Mouse (Mus musculus) CH12.LX (cell line): ENCODE results near the gene Dhdds. TPM values are rescaled to one million over a fixed set of nuclear protein-coding genes. Genes with fewer than 3 reads are reported as not detected.

Experiments
- DNase-seq: peaks from one replicate; pipeline ENCODE4 v3.0.0-alpha.2; 2013; ENCODE audit errors: extremely low read depth
- H3K27ac ChIP-seq: 2 replicates; pipeline ENCODE4 v1.5.1; 2012; ENCODE audit warnings: low read depth, mild to moderate bottlenecking, control low read depth, moderate library complexity; ENCODE audit not compliant: insufficient read depth
- H3K27me3 ChIP-seq: replicated peaks from 2 replicates; pipeline ENCODE3; 2012; ENCODE audit warnings: inconsistent platforms
- H3K36me3 ChIP-seq, 2 experiments: replicated peaks in 1 of 2; 2 replicates each; pipeline versions ENCODE3 to v1.6.1; 2012; ENCODE audit warnings: inconsistent platforms in 1 of 2, low read length in 1 of 2, mild to moderate bottlenecking in 1 of 2, mixed read lengths in 1 of 2, moderate library complexity in 1 of 2; ENCODE audit not compliant: control insufficient read depth in 1 of 2, insufficient read depth in 1 of 2
- H3K4me1 ChIP-seq, 2 experiments: 2 replicates each; pipeline ENCODE4 v1.6.1; 2012; ENCODE audit warnings: inconsistent platforms in 1 of 2, moderate library complexity in 1 of 2; ENCODE audit not compliant: insufficient read depth in 2 of 2, control insufficient read depth in 1 of 2
- H3K4me2 ChIP-seq: 2 replicates; pipeline ENCODE4 v1.6.1; 2012; ENCODE audit warnings: low read depth, mild to moderate bottlenecking, control low read depth; ENCODE audit not compliant: poor library complexity, insufficient read depth, severe bottlenecking
- H3K4me3 ChIP-seq, 3 experiments: fragments of 150-350 bp in 1 of 3; sonication (generic) in 1 of 3; replicated peaks in 1 of 3; 2 replicates each; pipeline versions ENCODE3 to v1.5.1; 2011 to 2012; ENCODE audit warnings: low read depth in 2 of 3, low read length in 2 of 3, mild to moderate bottlenecking in 2 of 3, moderate library complexity in 2 of 3, control low read depth in 1 of 3, improper control_type of control experiment in 1 of 3, inconsistent platforms in 1 of 3, mixed read lengths in 1 of 3; ENCODE audit not compliant: poor library complexity in 1 of 3
- H3K79me2 ChIP-seq: replicated peaks from 2 replicates; pipeline ENCODE4 v1.6.1; 2012; ENCODE audit warnings: mild to moderate bottlenecking, moderate library complexity; ENCODE audit not compliant: control insufficient read depth, poor library complexity, insufficient read depth, severe bottlenecking; ENCODE audit errors: extremely low read depth
- H3K9ac ChIP-seq: 2 replicates; pipeline ENCODE4 v1.6.1; 2012; ENCODE audit warnings: low read depth, mild to moderate bottlenecking, control low read depth, moderate library complexity; ENCODE audit not compliant: insufficient read depth
- H3K9me3 ChIP-seq: replicated peaks from 2 replicates; pipeline ENCODE3; 2012; ENCODE audit warnings: low read length, inconsistent platforms, mixed read lengths
- BHLHE40 ChIP-seq: IDR thresholded peaks from 2 replicates; pipeline ENCODE4 v1.6.1; 2011; ENCODE audit warnings: mild to moderate bottlenecking, low read depth, low read length, improper control_type of control experiment
- CHD1 ChIP-seq: IDR thresholded peaks from 2 replicates; pipeline ENCODE4 v1.6.1; 2012; ENCODE audit warnings: low read depth, low read length, improper control_type of control experiment, inconsistent platforms
- ETS1 ChIP-seq: conservative IDR thresholded peaks from 2 replicates; pipeline ENCODE4 v1.6.1; 2012; ENCODE audit warnings: low read depth, mild to moderate bottlenecking, inconsistent platforms, low read length, improper control_type of control experiment, moderate library complexity
- GABPA ChIP-seq: IDR thresholded peaks from 2 replicates; pipeline ENCODE4 v1.6.1; 2012; ENCODE audit warnings: low read depth, low read length, improper control_type of control experiment, inconsistent platforms; ENCODE audit not compliant: insufficient replicate concordance
- HCFC1 ChIP-seq: IDR thresholded peaks from 2 replicates; pipeline ENCODE4 v1.6.1; 2012; ENCODE audit warnings: low read depth, mild to moderate bottlenecking, inconsistent platforms, low read length, improper control_type of control experiment
- JUND ChIP-seq: conservative IDR thresholded peaks from 2 replicates; pipeline ENCODE4 v1.6.1; 2011; ENCODE audit warnings: low read depth, low read length, improper control_type of control experiment
- KAT2A ChIP-seq: IDR thresholded peaks from 2 replicates; pipeline ENCODE4 v1.6.1; 2012; ENCODE audit warnings: low read length, improper control_type of control experiment, inconsistent platforms; ENCODE audit not compliant: insufficient replicate concordance
- MAFK ChIP-seq: IDR thresholded peaks from 2 replicates; pipeline ENCODE4 v1.6.1; 2011; ENCODE audit warnings: low read length, improper control_type of control experiment; ENCODE audit not compliant: insufficient replicate concordance
- MAZ ChIP-seq: IDR thresholded peaks from 2 replicates; pipeline ENCODE4 v1.6.1; 2012; ENCODE audit warnings: low read depth, mild to moderate bottlenecking, inconsistent platforms, low read length, improper control_type of control experiment, moderate library complexity
- NELFE ChIP-seq: IDR thresholded peaks from 2 replicates; pipeline ENCODE4 v1.6.1; 2011; ENCODE audit warnings: low read depth, low read length, improper control_type of control experiment
- NRF1 ChIP-seq: IDR thresholded peaks from 2 replicates; pipeline ENCODE4 v1.6.1; 2014; ENCODE audit warnings: low read depth, mild to moderate bottlenecking, inconsistent platforms, low read length, improper control_type of control experiment, moderate library complexity
- PAX5 ChIP-seq: IDR thresholded peaks from 2 replicates; pipeline ENCODE4 v1.6.1; 2012; ENCODE audit warnings: low read length, inconsistent platforms, mixed read lengths
- SIN3A ChIP-seq: IDR thresholded peaks from 2 replicates; pipeline ENCODE4 v1.6.1; 2012; ENCODE audit warnings: low read length, improper control_type of control experiment, inconsistent platforms
- SMC3 ChIP-seq: IDR thresholded peaks from 2 replicates; pipeline ENCODE4 v1.6.1; 2011; ENCODE audit warnings: low read depth, low read length, improper control_type of control experiment
- UBTF ChIP-seq: IDR thresholded peaks from 2 replicates; pipeline ENCODE4 v1.6.1; 2012; ENCODE audit warnings: low read depth, mild to moderate bottlenecking, inconsistent platforms, low read length, improper control_type of control experiment, moderate library complexity
- USF1 ChIP-seq: IDR thresholded peaks from 2 replicates; pipeline ENCODE4 v1.6.1; 2014; ENCODE audit warnings: low read depth, mild to moderate bottlenecking, inconsistent platforms, low read length, improper control_type of control experiment
- USF2 ChIP-seq: conservative IDR thresholded peaks from 2 replicates; pipeline ENCODE4 v1.6.1; 2011; ENCODE audit warnings: low read depth, low read length, improper control_type of control experiment
- ZC3H11A ChIP-seq: IDR thresholded peaks from 2 replicates; pipeline ENCODE4 v1.6.1; 2012; ENCODE audit warnings: low read depth, mild to moderate bottlenecking, inconsistent platforms, low read length, improper control_type of control experiment
- ZMIZ1 ChIP-seq: IDR thresholded peaks from 2 replicates; pipeline ENCODE4 v1.6.1; 2012; ENCODE audit warnings: low read depth, mild to moderate bottlenecking, inconsistent platforms, low read length, improper control_type of control experiment
- dilution Hi-C: fragments of 300-500 bp; cut with MboI; formaldehyde crosslinking; loops from 2 replicates; pipeline ENCODE4 v1.14.3; 2020; ENCODE audit warnings: low sequenced_read_pairs; ENCODE audit not compliant: extremely low pct_unique_long_range_greater_than_20kb, extremely low pct_ligation_motif_present
- in situ Hi-C: fragments of 300-500 bp; cut with MboI; formaldehyde crosslinking; loops from 3 replicates; pipeline ENCODE4 v1.14.3; 2019; ENCODE audit warnings: low sequenced_read_pairs, low pct_ligation_motif_present, low pct_unique_long_range_greater_than_20kb, mixed read lengths
- polyA plus RNA-seq: library from polyadenylated mRNA; unstranded; fragments of >175 nt; gene quantifications from 2 replicates; pipeline ENCODE4 v1.2.1, GENCODE M21; 2012; ENCODE audit warnings: low read depth; ENCODE audit not compliant: insufficient read length
- total RNA-seq, 2 experiments: library from RNA; depleted of rRNA; stranded (reverse); fragments of 300-350 nt in 1 of 2; fragments of >200 nt in 1 of 2; gene quantifications; 2 replicates each; pipeline ENCODE4 v1.2.3; 2012 to 2014

Dhdds gene
- total and polyA plus RNA-seq, 3 experiments = 12.9 to 33.1 (median 29.4) TPM

GRCm38 (mm10) chr4:133970876-133971275 lies 29.8 kb downstream of the Dhdds start:
- Histone ChIP-seq H3K79me2 (peaks cover 9% of the 10 kb centered on the region), H3K27me3 (no peaks in the 10 kb centered on the region), H3K4me3 (no peak overlapping the region), H3K4me2 (no peak overlapping the region), H3K27ac (no peak overlapping the region), H3K4me1 (peaks cover 0 to 18% of the 10 kb centered on the region in 2 experiments; a peak in 3 of 4 replicates), H3K9ac (no peak overlapping the region), H3K36me3 (peaks cover 18 to 54% of the 10 kb centered on the region in 2 experiments), H3K9me3 (no peaks in the 10 kb centered on the region)
- no peak for DNase-seq
- dilution Hi-C loops = no loop called here
- TF ChIP-seq JUND (no peak), USF1 (no peak), BHLHE40 (no peak), USF2 (no peak)
- in situ Hi-C loops = no loop called here

- dilution Hi-C loops (no loop called here), in situ Hi-C loops (no loop called here)
- no peak for DNase-seq
- no peak overlapping the region for H3K27ac ChIP-seq
- H3K4me2 ChIP-seq = no peak overlapping the region
- H3K9me3 ChIP-seq = no peaks in the 10 kb centered on the region
- TF ChIP-seq NRF1 = no peak
- TF ChIP-seq ETS1 = no peak
- no peak for TF ChIP-seq MAZ
- no peak for TF ChIP-seq PAX5
- no peak for TF ChIP-seq KAT2A
- no peak for TF ChIP-seq BHLHE40
- no peak for TF ChIP-seq NELFE
- TF ChIP-seq ZC3H11A = no peak
- no peak for TF ChIP-seq SMC3
- TF ChIP-seq GABPA = no peak
- TF ChIP-seq MAFK = no peak
- TF ChIP-seq USF1 = no peak
- no peak for TF ChIP-seq UBTF
- no peak for TF ChIP-seq SIN3A
- no peak for TF ChIP-seq HCFC1
- no peak for TF ChIP-seq CHD1
- no peak for TF ChIP-seq ZMIZ1
- no peaks in the 10 kb centered on the region for H3K27me3 ChIP-seq
- no peak overlapping the region for H3K4me3 ChIP-seq
- H3K4me1 ChIP-seq = peaks cover 0 to 23% of the 10 kb centered on the region in 2 experiments; a peak in 3 of 4 replicates
- H3K79me2 ChIP-seq = peaks cover 9% of the 10 kb centered on the region
- no peak overlapping the region for H3K9ac ChIP-seq
- peaks cover 21 to 56% of the 10 kb centered on the region in 2 experiments for H3K36me3 ChIP-seq
Observed at GRCm38 (mm10) chr4:133970196-133970595, 30.5 kb downstream of the Dhdds start.
